Mouse (Mus musculus): Measurements from ENCODE around the gene Rorc. TPM values are rescaled to one million over a fixed set of nuclear protein-coding genes. Genes with fewer than 3 reads are reported as not detected.

Rorc gene
- total RNA-seq, 1 experiment from 2014 or later = 21.3 TPM

- DNase-seq = no peak
Observed at GRCm38 (mm10) chr3:94430980-94431379, 58.4 kb downstream of the Rorc start.

GRCm38 (mm10) chr3:94434305-94434704, 61.7 kb downstream of the Rorc start:
- DNase-seq = no peak

GRCm38 (mm10) chr3:94436420-94436819, 63.8 kb downstream of the Rorc start:
- DNase-seq = no peak

GRCm38 (mm10) chr3:94441182-94441581, 68.6 kb downstream of the Rorc start:
- DNase-seq = no peak

GRCm38 (mm10) chr3:94442951-94443596, 70.5 kb downstream of the Rorc start, which contains the start of gene Mrpl9:
Gene Mrpl9 (plus strand): TSS chr3:94443318.
- peak; percentile 97 for DNase-seq

DNA sequence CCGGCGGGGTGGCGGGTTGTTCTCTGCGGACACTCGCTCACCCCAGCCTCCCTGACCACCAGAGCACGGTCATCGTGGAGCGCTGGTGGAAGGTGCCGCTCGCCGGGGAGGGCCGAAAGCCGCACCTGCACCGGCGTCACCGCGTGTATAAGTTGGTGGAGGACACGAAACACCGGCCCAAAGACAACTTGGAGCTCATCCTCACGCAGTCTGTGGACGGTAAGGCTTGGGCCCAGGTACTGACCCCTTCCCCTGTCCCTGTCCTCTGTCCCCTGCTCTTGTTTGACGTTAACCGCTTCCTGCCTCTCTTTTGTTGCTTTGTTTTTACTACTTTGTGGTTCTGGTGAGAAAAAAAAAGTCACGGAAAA, 71.0 kb downstream of the Rorc start, which contains the start of gene Oaz3:
Gene Oaz3 (minus strand): TSS at position 319 of the 368 bp plus-strand sequence.
- no peak for DNase-seq

Other genes with a start within 250 kb of the Rorc start
- gene Gm10696, start 194.6 kb upstream of the Rorc start, total RNA-seq (2021) = not detected in 2 replicates
- not detected in 2 replicates for gene Gm5286, start 176.1 kb upstream of the Rorc start, total RNA-seq (2021)
- gene Gm4778, start 108.8 kb upstream of the Rorc start, total RNA-seq (2021) = not detected in 2 replicates
- gene Them4, start 62.7 kb upstream of the Rorc start, total RNA-seq (2021) = 9.9 and 10.2 TPM in 2 replicates
- not detected in 2 replicates for gene Them5, start 30.7 kb upstream of the Rorc start, total RNA-seq (2021)
- gene C2cd4d, start 10.4 kb upstream of the Rorc start, total RNA-seq (2021) = 0.41 and 0.56 TPM in 2 replicates
- 0.44 and 0.83 TPM in 2 replicates for gene Lingo4, start 25.7 kb downstream of the Rorc start, total RNA-seq (2021)
- gene Tdrkh, start 40.5 kb downstream of the Rorc start, total RNA-seq (2021) = 10.7 and 10.9 TPM in 2 replicates
- gene Mrpl9, start 70.5 kb downstream of the Rorc start, total RNA-seq (2021) = 87.6 and 87.8 TPM in 2 replicates
- not detected in 2 replicates for gene Oaz3, start 71.1 kb downstream of the Rorc start, total RNA-seq (2021)
- 21.8 and 28.1 TPM in 2 replicates for gene Celf3, start 105.5 kb downstream of the Rorc start, total RNA-seq (2021)
- 4.0 and 4.4 TPM in 2 replicates for gene Riiad1, start 107.5 kb downstream of the Rorc start, total RNA-seq (2021)
- gene Snx27, start 209.9 kb downstream of the Rorc start, total RNA-seq (2021) = 35.7 and 37.5 TPM in 2 replicates

All from adrenal gland, postnatal 14 days (tissue).